Mouse (Mus musculus): Measurements from ENCODE around the gene Chaf1b.

Chaf1b gene

DNA sequence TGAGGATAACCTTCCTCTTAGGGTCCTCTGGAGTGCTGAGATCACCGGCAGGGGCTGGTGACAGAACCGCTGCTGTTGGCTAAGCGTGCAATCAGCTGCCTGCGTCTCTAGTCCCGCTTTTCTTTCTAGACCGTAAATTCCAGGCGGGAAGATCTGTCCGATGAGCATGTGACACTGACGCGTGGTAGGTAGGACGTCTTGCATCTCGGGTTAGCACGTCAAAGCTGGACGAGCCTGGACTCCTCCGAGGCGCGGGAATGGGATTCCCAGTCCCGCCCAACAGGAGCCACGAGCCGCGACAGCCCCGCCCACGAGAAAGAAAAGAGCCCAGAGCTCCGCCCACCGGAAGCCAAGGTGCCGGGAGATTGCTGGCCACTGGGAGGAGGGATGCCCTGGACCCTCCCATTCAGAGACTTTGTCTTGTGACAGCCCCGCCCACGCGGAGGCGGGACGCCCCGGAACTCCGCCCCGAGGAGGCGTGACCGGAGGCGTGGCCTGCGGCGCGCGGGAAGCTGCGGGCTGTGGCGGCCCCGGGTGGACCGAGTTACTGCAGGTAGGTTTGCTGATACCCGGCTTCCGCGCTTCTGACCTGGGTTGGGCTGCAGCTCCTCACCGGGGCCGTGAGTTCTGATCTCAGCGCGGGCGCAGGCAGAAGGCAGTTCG is at the start of gene Chaf1b:
Chaf1b (plus strand) TSS at position 479 of the 663 bp plus-strand sequence.
- peak; percentile 99 for DNase-seq (ENCODE audit: low spot score)

DNA sequence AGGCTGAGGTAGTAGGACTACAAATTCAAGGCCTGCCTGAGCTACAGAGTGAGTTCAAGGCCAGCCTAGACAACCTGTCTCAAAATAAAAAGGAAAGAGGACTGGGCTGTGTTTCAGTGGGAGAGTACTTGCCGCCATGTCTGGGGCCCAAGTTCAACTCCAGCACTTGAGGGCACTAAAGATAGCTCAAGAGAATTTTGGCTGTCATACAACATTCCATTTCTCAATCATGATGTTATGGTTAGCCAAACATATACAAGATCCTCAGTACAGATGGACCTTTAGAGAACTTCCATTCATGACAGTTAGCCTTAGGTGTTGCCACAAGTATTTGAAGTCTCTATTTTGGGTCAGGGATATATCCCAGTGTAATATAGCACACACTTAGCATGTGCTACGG is 49.6 kb upstream of the Chaf1b start:
- DNase-seq (ENCODE audit: low spot score), result no peak

DNA sequence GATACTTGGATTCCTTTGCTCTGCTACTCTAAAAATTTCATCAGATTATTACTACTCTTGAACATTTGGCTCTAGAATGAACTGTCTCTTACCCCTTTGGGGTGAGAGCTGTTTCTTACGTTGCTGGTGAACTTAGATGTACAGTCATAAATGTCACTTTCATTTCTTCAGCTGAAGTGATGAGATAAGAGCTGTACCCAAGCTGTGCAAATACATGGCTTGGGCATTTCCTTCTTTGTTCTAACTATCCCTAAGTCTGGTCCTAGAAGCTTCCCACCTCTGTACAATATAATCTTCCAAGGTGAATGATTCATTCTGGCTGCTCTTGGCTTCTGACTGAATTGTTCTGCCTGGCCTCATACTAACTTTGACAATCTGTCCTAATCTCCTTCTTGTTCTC is 44.7 kb upstream of the Chaf1b start:
- DNase-seq (ENCODE audit: low spot score), result no peak

DNA sequence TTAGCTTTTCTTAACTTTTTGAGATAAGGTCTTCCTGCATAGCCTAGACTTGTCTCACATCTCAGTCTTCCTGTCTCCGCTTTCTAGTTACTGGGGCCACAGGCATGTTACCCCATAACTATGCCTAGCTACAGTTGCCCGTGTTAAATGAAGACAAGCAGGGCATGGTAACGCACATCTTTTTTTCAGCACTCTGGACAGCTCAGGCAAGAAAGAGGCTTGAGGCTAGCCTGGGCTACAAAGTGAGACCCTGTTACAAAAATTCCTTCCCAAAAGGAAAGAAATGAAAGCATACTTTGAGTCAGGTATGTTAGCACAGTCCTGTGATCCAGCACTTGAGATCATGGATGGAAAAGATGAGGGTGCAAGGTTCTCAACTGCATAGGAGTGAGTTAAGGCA is 33.2 kb upstream of the Chaf1b start:
- DNase-seq (ENCODE audit: low spot score), result no peak

DNA sequence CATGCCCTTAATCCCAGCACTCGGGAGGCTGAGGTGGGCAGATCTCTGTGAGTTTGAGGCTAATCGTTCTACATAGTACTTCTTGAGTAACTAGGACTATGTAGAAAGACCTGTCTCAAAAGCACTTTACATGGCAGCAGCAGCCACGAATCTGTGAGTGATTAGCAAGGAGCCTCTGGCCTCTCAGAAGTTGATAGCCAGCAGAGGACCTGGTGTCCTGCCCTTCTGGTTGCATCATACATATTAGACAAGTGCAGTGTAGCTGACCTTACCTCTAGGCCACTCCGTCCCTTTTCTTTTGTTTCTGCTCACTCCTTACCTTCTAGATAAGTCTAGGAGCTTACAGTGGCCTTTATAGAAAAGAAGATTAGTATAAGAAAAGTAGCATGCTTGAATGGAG is 23.7 kb upstream of the Chaf1b start:
- DNase-seq (ENCODE audit: low spot score), result no peak

DNA sequence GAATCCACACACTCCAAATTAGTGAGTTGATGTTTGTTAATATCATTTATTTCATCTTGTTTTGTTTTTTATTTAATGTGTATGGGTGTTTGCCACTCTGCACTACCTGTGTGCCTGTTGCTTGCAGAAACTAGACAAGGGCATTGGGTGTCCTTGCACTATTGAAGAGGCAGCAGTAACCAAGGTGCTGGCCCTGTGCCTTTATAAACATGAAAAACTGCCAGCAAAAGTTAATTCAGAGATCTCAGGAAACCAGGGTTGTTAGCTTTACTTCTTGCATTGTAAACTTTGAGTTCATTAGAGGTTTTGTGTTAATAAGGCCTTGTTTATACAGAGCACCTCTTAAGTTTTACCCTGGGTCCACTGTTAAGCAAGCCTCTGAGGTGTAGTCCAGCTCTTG is 23.0 kb upstream of the Chaf1b start:
- DNase-seq (ENCODE audit: low spot score), result no peak

DNA sequence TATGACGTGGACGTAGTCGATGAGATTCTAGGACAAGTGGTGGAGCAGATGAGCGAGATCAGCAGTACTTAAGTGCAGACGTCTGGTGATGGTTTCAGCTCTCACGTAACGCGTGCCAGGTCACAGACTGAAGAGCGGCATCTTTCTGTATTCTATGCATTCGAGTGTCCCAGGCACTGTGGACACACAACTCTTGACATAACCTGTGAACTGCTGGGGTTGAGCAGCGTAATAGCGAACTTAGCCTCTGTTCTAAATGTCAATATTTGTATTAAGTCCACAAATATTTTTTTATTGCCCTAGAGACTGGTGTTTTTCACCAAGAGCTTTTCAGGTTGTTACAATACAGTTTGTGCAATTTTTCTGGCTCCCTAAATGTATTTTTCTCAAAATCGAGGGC is 8.9 kb upstream of the Chaf1b start:
- no peak for DNase-seq (ENCODE audit: low spot score)

DNA sequence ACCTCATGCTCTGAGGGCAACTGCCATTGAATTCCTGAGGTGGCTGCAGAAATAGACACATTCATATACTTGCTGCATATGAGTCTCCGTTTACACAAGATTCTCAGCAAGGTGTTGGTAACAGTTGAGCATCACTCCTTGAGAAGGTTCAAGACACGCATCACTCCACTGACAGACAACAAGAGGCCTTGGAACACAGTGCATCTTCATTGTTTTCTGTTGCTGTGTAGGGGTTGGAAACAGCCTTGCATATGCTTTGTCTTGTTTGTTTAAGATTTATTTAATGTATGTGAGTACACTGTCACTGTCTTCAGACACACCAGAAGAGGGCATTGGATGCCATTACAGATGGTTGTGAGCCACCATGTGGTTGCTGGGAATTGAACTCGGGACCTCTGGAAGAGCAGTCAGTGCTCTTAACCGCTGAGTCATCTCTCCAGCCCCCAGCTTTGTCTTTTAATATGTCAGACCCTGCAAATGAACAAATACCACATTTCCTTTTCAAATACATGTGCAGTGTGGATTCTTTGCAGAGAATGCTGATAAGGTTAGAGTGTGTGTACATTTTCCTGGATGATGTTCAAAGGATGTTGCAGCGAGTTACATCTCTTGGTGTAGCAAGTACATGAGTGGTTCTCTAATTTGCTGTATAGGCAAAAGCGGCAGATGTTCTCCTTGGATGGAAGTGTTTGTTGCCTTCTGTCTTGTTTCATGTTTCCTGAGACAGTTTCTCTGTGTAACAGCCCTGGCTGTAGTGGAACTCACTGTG is 5.9 kb upstream of the Chaf1b start:
- no peak for DNase-seq (ENCODE audit: low spot score)

DNA sequence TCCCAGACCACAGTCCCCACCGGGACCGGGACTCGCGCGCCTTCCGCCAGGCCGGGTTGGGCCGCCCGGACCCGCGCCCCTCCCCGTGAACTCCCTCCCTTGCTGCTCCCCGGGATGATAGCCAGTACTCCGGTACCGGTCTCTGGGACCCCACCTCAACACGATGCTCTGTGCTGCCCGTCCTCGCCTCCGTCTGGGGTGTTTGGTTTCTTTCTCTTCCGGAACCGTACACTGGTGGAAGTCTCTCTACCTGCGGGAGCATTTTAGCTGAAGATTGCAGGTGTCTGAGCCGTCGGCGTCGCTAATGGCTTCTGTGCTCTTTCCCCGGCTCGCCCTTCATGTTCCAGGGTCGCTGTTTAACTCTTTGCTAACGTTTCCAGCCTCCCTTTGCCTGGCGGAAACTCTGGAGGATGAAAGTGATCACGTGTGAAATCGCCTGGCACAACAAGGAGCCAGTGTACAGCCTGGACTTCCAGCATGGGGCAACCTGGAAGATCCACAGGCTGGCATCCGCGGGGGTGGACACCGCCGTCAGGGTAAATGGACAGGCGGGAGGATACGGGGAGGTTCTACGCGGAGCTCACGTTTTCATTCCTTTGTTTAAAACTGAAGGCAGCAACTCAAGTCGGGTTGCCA is 503 bp downstream of the Chaf1b start:
- DNase-seq (ENCODE audit: low spot score), result no peak

DNA sequence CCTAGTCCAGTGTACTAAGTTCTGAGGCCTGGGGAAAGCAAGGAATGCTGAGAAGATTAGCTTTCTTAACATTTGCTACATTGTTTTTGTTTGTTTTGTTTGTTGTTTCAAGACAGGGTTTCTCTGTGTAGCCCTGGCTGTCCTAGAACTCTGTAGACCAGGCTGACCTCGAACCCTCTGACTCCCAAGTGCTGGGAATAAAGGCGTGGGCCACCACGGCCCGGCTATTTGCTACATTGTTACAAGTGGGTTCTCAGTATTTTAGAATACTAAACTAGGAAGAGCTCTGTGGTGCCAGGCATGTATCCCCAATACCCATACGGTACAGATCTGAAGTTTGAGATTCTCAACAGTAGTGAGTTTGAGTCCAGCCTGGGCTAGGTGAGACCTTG is 1.0 kb downstream of the Chaf1b start:
- DNase-seq (ENCODE audit: low spot score), result no peak

DNA sequence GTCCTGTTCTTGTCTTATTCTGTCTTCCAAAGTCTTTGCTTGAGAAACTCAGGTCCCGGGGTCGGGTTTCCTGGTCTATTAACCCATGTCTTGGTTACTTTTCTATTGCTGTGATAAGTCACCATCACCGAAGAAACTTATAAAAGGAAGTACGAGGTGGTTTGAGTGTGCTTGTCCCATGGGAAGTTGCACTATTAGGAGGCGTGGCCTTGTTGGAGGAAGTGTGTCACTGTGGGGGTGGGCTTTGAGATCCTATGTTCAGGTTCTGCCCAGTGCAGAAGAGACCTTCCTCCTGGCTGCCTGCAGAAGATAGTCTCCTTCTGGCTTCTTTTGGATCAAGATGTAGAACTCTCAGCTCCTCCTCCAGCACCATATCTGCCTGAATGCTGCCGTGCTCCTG is 4.8 kb downstream of the Chaf1b start:
- DNase-seq (ENCODE audit: low spot score), result no peak

DNA sequence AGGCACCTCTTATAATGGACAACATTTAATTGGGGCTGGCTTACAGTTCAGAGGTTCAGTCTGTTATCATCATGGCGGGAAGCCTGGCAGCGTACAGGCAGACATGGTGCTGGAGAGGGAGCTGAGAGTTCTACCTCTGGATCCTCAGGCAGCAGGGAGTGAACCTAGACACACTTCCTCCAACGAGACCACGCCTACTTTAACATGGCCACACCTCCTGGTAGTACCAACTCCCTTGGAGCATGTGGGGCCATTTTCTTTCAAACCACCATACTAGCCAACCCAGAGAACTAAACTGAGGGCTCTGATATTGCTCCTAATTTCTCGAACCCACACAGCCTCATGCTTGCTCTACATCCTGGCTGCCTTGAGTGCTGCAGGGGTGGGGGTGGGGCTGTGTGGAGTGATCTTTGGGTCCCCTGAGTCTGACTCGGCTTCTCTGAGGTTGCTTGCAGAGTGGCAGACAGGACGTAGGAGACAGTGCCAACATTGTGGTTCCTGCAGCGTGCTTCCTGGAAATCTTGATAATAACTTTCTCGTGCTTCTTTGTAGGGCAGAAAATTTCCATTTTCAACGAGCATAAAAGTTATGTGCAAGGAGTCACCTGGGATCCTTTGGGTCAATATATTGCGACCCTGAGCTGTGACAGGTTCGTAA is 7.4 kb downstream of the Chaf1b start:
- DNase-seq (ENCODE audit: low spot score), result no peak

DNA sequence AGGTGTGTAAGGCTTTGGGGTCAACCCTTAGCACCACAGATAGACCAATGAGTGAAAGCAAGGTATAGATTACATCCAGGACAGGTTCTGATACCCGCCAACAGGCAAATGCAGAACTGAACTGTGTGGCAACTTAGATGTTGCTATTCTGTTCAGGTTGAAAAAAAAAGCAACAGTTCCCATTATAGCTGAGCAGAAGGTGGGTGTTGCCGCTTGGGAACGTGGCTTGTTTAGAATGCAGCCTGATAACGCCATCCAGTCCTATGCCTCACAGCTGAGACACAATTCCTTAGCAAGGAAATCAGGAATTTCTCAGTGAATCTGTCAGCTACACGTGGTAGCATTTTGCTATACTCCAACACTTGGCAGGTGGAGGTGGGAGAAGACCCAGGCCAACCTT is 9.6 kb downstream of the Chaf1b start:
- no peak for DNase-seq (ENCODE audit: low spot score)

DNA sequence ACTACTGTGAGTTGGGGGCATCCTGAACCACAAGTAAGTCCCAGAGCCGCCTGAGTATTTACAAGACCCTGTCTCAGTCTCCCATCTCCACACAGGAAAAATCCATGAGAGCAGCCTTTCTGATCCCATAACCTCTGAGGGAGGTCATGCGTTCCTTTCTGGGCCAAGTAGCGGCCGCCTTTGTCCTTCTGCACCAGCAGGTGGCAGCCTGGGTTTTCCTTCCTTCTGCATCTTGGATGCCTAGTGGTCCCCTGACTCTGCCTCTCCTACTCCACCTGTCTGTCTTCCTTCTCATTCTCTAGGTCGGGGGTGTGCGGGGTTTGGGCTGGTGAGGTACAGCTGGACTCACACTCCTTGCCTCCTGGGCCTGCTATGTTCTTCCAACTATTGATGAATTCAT is 19.3 kb downstream of the Chaf1b start:
- DNase-seq (ENCODE audit: low spot score), result no peak

DNA sequence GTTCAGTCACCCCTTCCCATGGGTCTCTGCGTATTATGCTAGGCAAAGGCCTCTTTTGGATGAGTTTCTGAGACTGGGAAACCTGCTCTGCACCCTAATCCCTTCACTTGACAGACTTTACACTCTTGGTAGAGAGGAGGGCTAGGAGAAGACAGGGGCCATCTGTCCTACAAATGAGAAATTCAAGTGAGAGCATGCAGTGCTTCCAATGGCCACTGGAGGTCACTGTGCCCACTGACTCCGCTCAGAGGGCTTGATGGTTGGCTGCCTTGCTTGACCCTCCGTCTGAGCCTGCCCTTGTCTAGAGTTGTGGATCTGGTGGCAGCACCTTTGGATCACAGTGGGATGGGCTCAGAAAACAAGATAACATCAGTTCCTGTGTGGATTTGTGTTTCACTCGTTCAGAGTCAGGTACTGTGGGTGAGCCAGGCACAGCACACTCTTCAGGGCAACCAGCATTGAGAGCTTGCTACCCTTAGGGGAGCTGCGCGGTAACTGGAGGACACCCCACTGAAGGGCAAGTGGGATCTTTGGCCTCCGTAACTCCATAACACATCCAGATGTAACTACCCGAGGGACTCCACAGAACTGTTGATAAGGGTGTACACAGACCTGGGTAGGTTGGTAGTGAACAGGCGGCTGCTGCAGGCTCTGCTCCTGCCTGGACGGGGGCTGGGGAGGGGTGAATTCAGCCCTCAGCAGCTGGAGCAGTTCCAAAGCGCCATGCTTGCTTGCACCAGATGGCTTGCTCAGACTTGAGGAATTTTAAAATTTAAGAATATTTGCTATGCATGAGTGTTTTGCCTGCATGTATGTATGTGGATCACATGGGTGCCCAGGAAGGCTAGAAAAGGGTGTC is 22.7 kb downstream of the Chaf1b start:
- peak; percentile 45 for DNase-seq (ENCODE audit: low spot score)

DNA sequence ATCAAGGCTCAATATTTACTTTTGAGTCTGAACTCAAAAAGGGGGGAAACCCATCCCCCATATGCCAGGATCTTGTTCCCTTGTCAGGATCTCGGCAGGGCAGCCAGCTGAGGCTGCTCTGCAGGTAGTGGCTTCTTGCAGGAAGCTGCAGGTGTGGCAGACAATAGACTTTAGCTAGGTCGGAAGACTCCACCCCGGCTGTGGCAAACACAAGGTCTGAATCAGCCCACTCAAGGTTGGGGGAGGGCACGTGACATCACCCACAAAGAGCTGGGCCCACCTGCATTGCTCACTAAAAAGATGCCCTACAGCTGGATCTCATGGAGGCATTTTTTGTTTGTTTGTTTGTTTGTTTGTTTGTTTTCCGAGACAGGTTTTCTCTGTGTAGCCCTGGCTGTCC is 24.1 kb downstream of the Chaf1b start:
- no peak for DNase-seq (ENCODE audit: low spot score)

DNA sequence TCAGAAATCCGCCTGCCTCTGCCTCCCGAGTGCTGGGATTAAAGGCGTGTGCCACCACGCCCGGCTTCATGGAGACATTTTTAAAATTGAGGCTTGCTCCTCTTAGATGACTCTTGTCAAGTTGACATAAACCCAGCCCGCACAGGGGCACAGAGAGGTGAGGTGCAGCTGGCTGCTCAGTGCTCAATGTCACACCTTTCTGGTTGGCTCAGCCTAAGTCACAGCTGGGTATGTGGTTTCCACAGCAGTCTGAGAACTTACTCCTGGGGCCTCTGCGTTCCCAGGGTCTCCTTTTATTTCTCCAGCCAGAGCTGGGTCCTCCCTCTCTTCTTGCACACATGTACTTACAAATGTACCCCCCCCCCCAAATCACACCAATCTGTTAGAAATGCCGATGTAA is 24.5 kb downstream of the Chaf1b start:
- DNase-seq (ENCODE audit: low spot score), result no peak

DNA sequence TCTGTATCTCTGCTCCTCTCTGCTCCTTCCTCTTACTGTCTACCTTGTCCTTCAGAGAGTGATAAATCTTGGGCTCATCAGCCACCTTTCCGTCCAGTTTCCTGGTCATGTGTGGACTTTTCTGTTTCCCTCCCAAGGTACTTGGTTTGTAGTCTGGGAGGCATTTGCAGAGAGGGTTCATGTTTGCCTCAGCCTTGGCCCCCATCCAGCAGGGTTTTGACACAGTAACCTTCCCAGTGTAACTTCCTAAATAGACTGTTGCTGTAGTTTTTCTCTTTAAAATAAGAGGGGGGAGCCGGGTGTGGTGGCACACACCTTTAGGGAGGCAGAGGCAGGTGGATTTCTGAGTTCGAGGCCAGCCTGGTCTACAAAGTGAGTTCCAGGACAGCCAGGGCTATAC is 26.2 kb downstream of the Chaf1b start:
- no peak for DNase-seq (ENCODE audit: low spot score)

DNA sequence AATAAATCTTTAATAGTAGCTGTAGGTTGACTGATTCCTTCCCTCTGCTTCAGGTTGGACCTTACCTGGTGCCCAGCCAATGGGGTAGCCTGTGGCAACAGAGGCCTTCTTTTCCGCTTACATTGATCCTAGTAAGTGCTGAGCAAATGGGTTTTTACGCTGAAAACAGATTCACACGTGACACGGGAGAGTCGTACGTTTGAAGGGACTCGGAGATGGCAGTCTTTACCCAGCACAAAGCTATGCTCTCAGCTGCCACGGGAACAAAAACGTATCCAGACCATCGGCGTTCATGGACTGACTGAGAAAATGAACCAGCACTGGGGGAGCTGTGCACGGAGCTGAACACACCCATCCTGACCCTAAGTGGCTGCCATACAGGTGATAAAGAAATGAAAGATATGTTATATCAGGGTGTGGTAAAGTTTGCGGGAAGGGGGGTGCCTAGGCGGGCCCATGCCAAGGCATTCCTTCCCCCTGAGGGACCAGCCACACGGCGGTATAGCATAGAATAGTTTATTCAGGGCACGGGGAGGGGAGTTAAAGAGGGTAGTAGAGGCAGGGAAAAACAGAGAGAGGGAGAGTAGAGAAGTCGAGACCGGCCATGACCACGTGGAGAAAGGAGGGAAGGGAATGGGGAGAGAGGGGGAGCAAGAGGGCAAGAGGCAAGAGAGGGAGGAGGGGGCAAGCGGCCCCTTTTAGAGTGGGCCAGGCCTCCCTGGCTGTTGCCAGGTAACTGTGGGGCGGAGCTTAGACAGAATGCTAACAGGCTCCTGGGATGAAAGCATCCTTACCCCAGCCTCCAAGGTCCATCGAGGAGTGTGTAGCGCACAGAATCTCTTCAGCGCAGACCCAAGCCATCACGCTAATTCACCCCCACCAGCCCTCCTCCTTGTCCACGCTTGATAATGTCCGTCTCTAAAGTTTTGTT is 27.3 kb downstream of the Chaf1b start:
- no peak for DNase-seq (ENCODE audit: low spot score)

DNA sequence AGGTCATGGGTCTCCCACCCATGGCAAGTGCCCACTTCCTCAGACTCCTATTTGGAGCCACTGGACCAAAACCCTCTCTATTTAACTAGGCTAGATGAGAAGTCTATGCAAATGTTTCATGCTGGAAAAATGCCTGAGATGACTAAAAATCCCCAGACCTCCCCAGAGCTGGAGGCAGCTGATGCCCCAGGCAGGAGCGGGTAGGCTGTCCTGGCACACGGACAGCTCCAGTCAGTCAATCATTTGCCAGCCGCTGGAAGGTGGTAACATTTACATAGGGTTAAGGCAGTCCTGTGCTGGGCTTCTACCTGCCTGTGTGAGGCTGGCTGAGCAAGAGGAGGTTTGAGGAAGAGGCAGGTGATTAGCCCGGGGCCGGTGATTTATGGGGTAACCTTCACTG is 28.5 kb downstream of the Chaf1b start:
- no peak for DNase-seq (ENCODE audit: low spot score)

DNA sequence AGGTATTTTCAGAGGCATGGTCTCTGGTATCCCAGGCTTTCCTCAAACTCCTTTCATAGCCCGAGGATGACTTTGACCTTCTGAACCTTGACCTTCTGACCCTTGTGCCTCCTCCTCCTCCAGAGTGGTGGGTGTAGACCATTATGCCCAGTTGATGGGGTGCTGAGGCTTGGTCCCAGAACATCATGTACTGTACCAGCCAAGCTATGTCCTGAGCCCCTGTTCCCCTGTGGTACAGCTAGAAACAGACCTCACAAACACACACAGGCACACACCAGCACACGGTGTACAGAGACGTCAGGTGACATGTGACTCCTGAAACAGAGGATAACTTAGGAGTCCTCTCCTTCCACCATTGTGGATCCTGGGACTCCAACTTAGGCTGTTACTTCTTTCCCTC is 29.1 kb downstream of the Chaf1b start:
- no peak for DNase-seq (ENCODE audit: low spot score)
